Mouse (Mus musculus): ENCODE measurements around the gene Gm49336. TPM values are rescaled to one million over a fixed set of nuclear protein-coding genes. Genes with fewer than 3 reads are reported as not detected.

Gene Gm49336
- polyA plus RNA-seq, 1 experiment, result 1.3 TPM

- Histone ChIP-seq H3K9me3 (no peaks in the 10 kb centered on the region), H3K4me1 (peaks cover 35% of the 10 kb centered on the region), H3K27me3 (replicated peaks) (no peaks in the 10 kb centered on the region), H3K4me3 (replicated peaks) (peak overlapping the region; percentile 96), H3K36me3 (replicated peaks; ENCODE audit: low read length) (peaks cover 19% of the 10 kb centered on the region)
- TF ChIP-seq GATA1 (IDR thresholded peaks at IDR 0.05; ENCODE audit: borderline replicate concordance, low read length) (no peak), FLI1 (IDR thresholded peaks at IDR 0.05; ENCODE audit: low read length) (no peak)
Observed at GRCm38 (mm10) chr14:60250879-60251278, 428 bp downstream of the Gm49336 start.

- H3K9me3 ChIP-seq, result no peaks in the 10 kb centered on the region
- TF ChIP-seq GATA1 (IDR thresholded peaks at IDR 0.05; ENCODE audit: borderline replicate concordance, low read length), result no peak
- TF ChIP-seq FLI1 (IDR thresholded peaks at IDR 0.05; ENCODE audit: low read length), result no peak
- H3K4me3 ChIP-seq (replicated peaks), result peak overlapping the region; percentile 96
- peaks cover 35% of the 10 kb centered on the region for H3K4me1 ChIP-seq
- H3K36me3 ChIP-seq (replicated peaks; ENCODE audit: low read length), result peaks cover 20% of the 10 kb centered on the region
- H3K27me3 ChIP-seq (replicated peaks), result no peaks in the 10 kb centered on the region
Observed at GRCm38 (mm10) chr14:60250366-60250765, 941 bp downstream of the Gm49336 start.

GRCm38 (mm10) chr14:60238551-60238950 is 12.8 kb downstream of the Gm49336 start:
- no peak for TF ChIP-seq FLI1 (IDR thresholded peaks at IDR 0.05; ENCODE audit: low read length)
- TF ChIP-seq GATA1 (IDR thresholded peaks at IDR 0.05; ENCODE audit: borderline replicate concordance, low read length), result no peak
- H3K4me1 ChIP-seq, result no peaks in the 10 kb centered on the region
- H3K9me3 ChIP-seq, result no peaks in the 10 kb centered on the region
- no peaks in the 10 kb centered on the region for H3K27me3 ChIP-seq (replicated peaks)
- H3K36me3 ChIP-seq (replicated peaks; ENCODE audit: low read length), result peaks cover 90% of the 10 kb centered on the region
- H3K4me3 ChIP-seq (replicated peaks), result no peak overlapping the region

GRCm38 (mm10) chr14:60219886-60220285 is 31.4 kb downstream of the Gm49336 start:
- no peaks in the 10 kb centered on the region for H3K9me3 ChIP-seq
- H3K36me3 ChIP-seq (replicated peaks; ENCODE audit: low read length), result peaks cover 75% of the 10 kb centered on the region
- H3K4me1 ChIP-seq, result no peaks in the 10 kb centered on the region
- no peak overlapping the region for H3K4me3 ChIP-seq (replicated peaks)
- no peaks in the 10 kb centered on the region for H3K27me3 ChIP-seq (replicated peaks)
- no peak for TF ChIP-seq GATA1 (IDR thresholded peaks at IDR 0.05; ENCODE audit: borderline replicate concordance, low read length)
- no peak for TF ChIP-seq FLI1 (IDR thresholded peaks at IDR 0.05; ENCODE audit: low read length)

GRCm38 (mm10) chr14:60217616-60218015 is 33.7 kb downstream of the Gm49336 start:
- no peak overlapping the region for H3K4me3 ChIP-seq (replicated peaks)
- no peak for TF ChIP-seq GATA1 (IDR thresholded peaks at IDR 0.05; ENCODE audit: borderline replicate concordance, low read length)
- TF ChIP-seq FLI1 (IDR thresholded peaks at IDR 0.05; ENCODE audit: low read length), result no peak
- H3K4me1 ChIP-seq, result no peaks in the 10 kb centered on the region
- peaks cover 65% of the 10 kb centered on the region for H3K36me3 ChIP-seq (replicated peaks; ENCODE audit: low read length)
- no peaks in the 10 kb centered on the region for H3K27me3 ChIP-seq (replicated peaks)
- no peaks in the 10 kb centered on the region for H3K9me3 ChIP-seq

- no peak for TF ChIP-seq FLI1 (IDR thresholded peaks at IDR 0.05; ENCODE audit: low read length)
- TF ChIP-seq GATA1 (IDR thresholded peaks at IDR 0.05; ENCODE audit: borderline replicate concordance, low read length), result no peak
- no peaks in the 10 kb centered on the region for H3K4me1 ChIP-seq
- H3K27me3 ChIP-seq (replicated peaks), result no peaks in the 10 kb centered on the region
- peaks cover 52% of the 10 kb centered on the region for H3K36me3 ChIP-seq (replicated peaks; ENCODE audit: low read length)
- no peaks in the 10 kb centered on the region for H3K9me3 ChIP-seq
- no peak overlapping the region for H3K4me3 ChIP-seq (replicated peaks)
Observed at GRCm38 (mm10) chr14:60216125-60216524, 35.2 kb downstream of the Gm49336 start.

GRCm38 (mm10) chr14:60215000-60215399 is 36.3 kb downstream of the Gm49336 start:
- Histone ChIP-seq H3K9me3 (no peaks in the 10 kb centered on the region), H3K27me3 (replicated peaks) (no peaks in the 10 kb centered on the region), H3K4me3 (replicated peaks) (no peak overlapping the region), H3K36me3 (replicated peaks; ENCODE audit: low read length) (peaks cover 40% of the 10 kb centered on the region), H3K4me1 (no peaks in the 10 kb centered on the region)
- TF ChIP-seq GATA1 (IDR thresholded peaks at IDR 0.05; ENCODE audit: borderline replicate concordance, low read length) (no peak), FLI1 (IDR thresholded peaks at IDR 0.05; ENCODE audit: low read length) (no peak)

- no peaks in the 10 kb centered on the region for H3K9me3 ChIP-seq
- TF ChIP-seq GATA1 (IDR thresholded peaks at IDR 0.05; ENCODE audit: borderline replicate concordance, low read length) (no peak), FLI1 (IDR thresholded peaks at IDR 0.05; ENCODE audit: low read length) (no peak)
Observed at GRCm38 (mm10) chr14:60214040-60214439, 37.3 kb downstream of the Gm49336 start.

GRCm38 (mm10) chr14:60209166-60209565 is 42.1 kb downstream of the Gm49336 start:
- H3K27me3 ChIP-seq (replicated peaks), result peaks cover 1% of the 10 kb centered on the region
- H3K36me3 ChIP-seq (replicated peaks; ENCODE audit: low read length), result no peaks in the 10 kb centered on the region
- no peak overlapping the region for H3K4me3 ChIP-seq (replicated peaks)
- no peaks in the 10 kb centered on the region for H3K9me3 ChIP-seq
- no peaks in the 10 kb centered on the region for H3K4me1 ChIP-seq
- no peak for TF ChIP-seq GATA1 (IDR thresholded peaks at IDR 0.05; ENCODE audit: borderline replicate concordance, low read length)
- TF ChIP-seq FLI1 (IDR thresholded peaks at IDR 0.05; ENCODE audit: low read length), result no peak

More at GRCm38 (mm10) chr14:60214040-60214439, 37.3 kb downstream of the Gm49336 start:
- Histone ChIP-seq H3K4me3 (replicated peaks) (no peak overlapping the region), H3K4me1 (no peaks in the 10 kb centered on the region), H3K36me3 (replicated peaks; ENCODE audit: low read length) (peaks cover 31% of the 10 kb centered on the region), H3K27me3 (replicated peaks) (no peaks in the 10 kb centered on the region)

GRCm38 (mm10) chr14:60204993-60205392 is 46.3 kb downstream of the Gm49336 start:
- TF ChIP-seq GATA1 (IDR thresholded peaks at IDR 0.05; ENCODE audit: borderline replicate concordance, low read length) (no peak), FLI1 (IDR thresholded peaks at IDR 0.05; ENCODE audit: low read length) (no peak)
- Histone ChIP-seq H3K36me3 (replicated peaks; ENCODE audit: low read length) (no peaks in the 10 kb centered on the region), H3K27me3 (replicated peaks) (peaks cover 1% of the 10 kb centered on the region), H3K4me3 (replicated peaks) (no peak overlapping the region), H3K4me1 (no peaks in the 10 kb centered on the region), H3K9me3 (peaks cover under 1% of the 10 kb centered on the region)

GRCm38 (mm10) chr14:60196884-60197283 is 54.4 kb downstream of the Gm49336 start, which contains the start of gene Atp8a2:
TSS of gene Atp8a2 (minus strand) at chr14:60197179.
- TF ChIP-seq FLI1 (IDR thresholded peaks at IDR 0.05; ENCODE audit: low read length) (no peak), GATA1 (IDR thresholded peaks at IDR 0.05; ENCODE audit: borderline replicate concordance, low read length) (no peak)
- Histone ChIP-seq H3K36me3 (replicated peaks; ENCODE audit: low read length) (no peaks in the 10 kb centered on the region), H3K4me3 (replicated peaks) (no peak within 1 kb of the TSS), H3K9me3 (peaks cover 7% of the 10 kb centered on the region), H3K4me1 (no peaks in the 10 kb centered on the region; the same call in 1 of the 2 replicates), H3K27me3 (replicated peaks) (no peaks in the 10 kb centered on the region)
